Mouse (Mus musculus): ENCODE measurements around the gene Olfr1424. TPM values are rescaled to one million over a fixed set of nuclear protein-coding genes. Genes with fewer than 3 reads are reported as not detected.
A peak's percentile ranks its signal among the peaks of the same experiment; 100 is the strongest.
"Not testable (repeated sequence)": the region's sequence is repeated elsewhere in the genome, so short reads cannot be mapped to it uniquely, and the experiment has no call there.

The Olfr1424 gene
- total RNA-seq (2022), result not detected

- DNase-seq (ENCODE audit: low spot score in 2 of 2), result not testable (repeated sequence)
Measured at GRCm38 (mm10) chr19:12062582-12062981, at the start of gene Olfr1424. Gene Olfr1424 (minus strand): TSS chr19:12062682.

GRCm38 (mm10) chr19:12104541-12104940 lies 42.1 kb upstream of the Olfr1424 start:
- no peak for DNase-seq (ENCODE audit: low spot score in 2 of 2)

GRCm38 (mm10) chr19:12103234-12103633 lies 40.8 kb upstream of the Olfr1424 start, which contains the start of gene Olfr1427:
Gene Olfr1427 (minus strand): TSS chr19:12103334.
- DNase-seq (ENCODE audit: low spot score in 2 of 2), result no peak

GRCm38 (mm10) chr19:12091913-12092312 lies 29.4 kb upstream of the Olfr1424 start, which contains the start of gene Olfr1426:
Gene Olfr1426 (minus strand): TSS chr19:12092013.
- DNase-seq (ENCODE audit: low spot score in 2 of 2), result no peak

GRCm38 (mm10) chr19:12077631-12078030 lies 15.1 kb upstream of the Olfr1424 start, which contains the start of gene Olfr1425:
Gene Olfr1425 (minus strand): TSS chr19:12077731.
- DNase-seq (ENCODE audit: low spot score in 2 of 2), result not testable (repeated sequence)

GRCm38 (mm10) chr19:12069546-12069945 lies 7.1 kb upstream of the Olfr1424 start:
- not testable (repeated sequence) for DNase-seq (ENCODE audit: low spot score in 2 of 2)

GRCm38 (mm10) chr19:12067806-12068205 lies 5.3 kb upstream of the Olfr1424 start:
- not testable (repeated sequence) for DNase-seq (ENCODE audit: low spot score in 2 of 2)

- DNase-seq (ENCODE audit: low spot score in 2 of 2), result no peak
Measured at GRCm38 (mm10) chr19:12043163-12043562, 19.3 kb downstream of the Olfr1424 start.

- DNase-seq (ENCODE audit: low spot score in 2 of 2), result no peak
Measured at GRCm38 (mm10) chr19:12041217-12041616, 21.3 kb downstream of the Olfr1424 start, which contains the start of gene Olfr1423. Gene Olfr1423 (minus strand): TSS chr19:12041317.

GRCm38 (mm10) chr19:12037727-12038126 lies 24.8 kb downstream of the Olfr1424 start:
- no peak for DNase-seq (ENCODE audit: low spot score in 2 of 2)

GRCm38 (mm10) chr19:12026606-12027005 lies 35.9 kb downstream of the Olfr1424 start:
- DNase-seq (ENCODE audit: low spot score in 2 of 2), result no peak

GRCm38 (mm10) chr19:12025333-12025732 lies 37.1 kb downstream of the Olfr1424 start:
- DNase-seq (ENCODE audit: low spot score in 2 of 2), result no peak

GRCm38 (mm10) chr19:12024149-12024548 lies 38.3 kb downstream of the Olfr1424 start:
- DNase-seq (ENCODE audit: low spot score in 2 of 2), result no peak

- no peak for DNase-seq (ENCODE audit: low spot score in 2 of 2)
Measured at GRCm38 (mm10) chr19:12016192-12016591, 46.3 kb downstream of the Olfr1424 start.

- no peak for DNase-seq (ENCODE audit: low spot score in 2 of 2)
Measured at GRCm38 (mm10) chr19:12015708-12016107, 46.8 kb downstream of the Olfr1424 start.

GRCm38 (mm10) chr19:12013228-12013627 lies 49.3 kb downstream of the Olfr1424 start:
- peak; percentile 25 to 52 for DNase-seq (ENCODE audit: low spot score in 2 of 2)

GRCm38 (mm10) chr19:12012615-12013014 lies 49.9 kb downstream of the Olfr1424 start:
- DNase-seq (ENCODE audit: low spot score in 2 of 2), result no peak

GRCm38 (mm10) chr19:12011560-12012556 lies 50.6 kb downstream of the Olfr1424 start:
- DNase-seq (ENCODE audit: low spot score in 2 of 2), result peak; percentile 79 to 94

- peak; percentile 73 to 82 for DNase-seq (ENCODE audit: low spot score in 2 of 2)
Measured at GRCm38 (mm10) chr19:12010916-12011559, 51.4 kb downstream of the Olfr1424 start.

GRCm38 (mm10) chr19:12010281-12010771 lies 52.2 kb downstream of the Olfr1424 start:
- peak in 1 of 2 experiments; percentile 34 for DNase-seq (ENCODE audit: low spot score in 2 of 2)

- peak; percentile 64 to 85 for DNase-seq (ENCODE audit: low spot score in 2 of 2)
Measured at GRCm38 (mm10) chr19:12009501-12010280, 52.8 kb downstream of the Olfr1424 start.
